Mouse (Mus musculus): ENCODE measurements around the gene Nup62cl. TPM values are rescaled to one million over a fixed set of nuclear protein-coding genes. Genes with fewer than 3 reads are reported as not detected.

Nup62cl gene
- total RNA-seq (2022), result not detected

GRCm38 (mm10) chrX:140062135-140062975 is at the start of gene Nup62cl, which contains the start of gene Pih1h3b:
Gene Nup62cl (minus strand): TSS chrX:140062712.
Gene Pih1h3b (plus strand): TSS chrX:140062879.
- peak; percentile 3 to 31 for DNase-seq (ENCODE audit: low spot score in 2 of 2)

- DNase-seq (ENCODE audit: low spot score in 2 of 2), result no peak
These were observed 31.6 kb upstream of the Nup62cl start for GRCm38 (mm10) chrX:140094066-140094465.

- no peak for DNase-seq (ENCODE audit: low spot score in 2 of 2)
These were observed 20.0 kb upstream of the Nup62cl start for GRCm38 (mm10) chrX:140082535-140082934.

- no peak for DNase-seq (ENCODE audit: low spot score in 2 of 2)
These were observed 1.3 kb downstream of the Nup62cl start for GRCm38 (mm10) chrX:140060886-140061874.

- DNase-seq (ENCODE audit: low spot score in 2 of 2), result no peak
These were observed 63.8 kb downstream of the Nup62cl start for GRCm38 (mm10) chrX:139998691-139999065.

GRCm38 (mm10) chrX:139997740-139998690 is 64.5 kb downstream of the Nup62cl start, which contains the start of gene Rbm41:
Gene Rbm41 (minus strand): TSS chrX:139998595.
- DNase-seq (ENCODE audit: low spot score in 2 of 2), result peak in 1 of 2 experiments; percentile 2

- no peak for DNase-seq (ENCODE audit: low spot score in 2 of 2)
These were observed 80.4 kb downstream of the Nup62cl start for GRCm38 (mm10) chrX:139982115-139982514.

Other genes with a start within 250 kb of the Nup62cl start
- 1 to 10 TPM; 3.2 to 5.5 (median 3.9) TPM for gene Morc4, start 191.0 kb downstream of the Nup62cl start, total RNA-seq (2022)
- gene Rbm41, start 64.1 kb downstream of the Nup62cl start, total RNA-seq (2022), result 1 to 10 TPM; 5.3 to 6.3 (median 5.7) TPM
- not detected for gene Pih1h3b, start 167 bp upstream of the Nup62cl start, total RNA-seq (2022)

All from gastrocnemius, adult 8-10 months (tissue).